Mouse (Mus musculus) heart, embryonic 12.5 days (tissue): Measurements from ENCODE around the gene Kmt2c. TPM values are rescaled to one million over a fixed set of nuclear protein-coding genes. Genes with fewer than 3 reads are reported as not detected.

Experiments used
- ATAC-seq: fragments of 200-750 bp; cut with Nextera tagmentation; 2 replicates; pipeline ENCODE4 v1.8.0; 2017; ENCODE audit warnings: moderate TSS enrichment, moderate library complexity; ENCODE audit not compliant: insufficient number of reproducible peaks, low FRiP score
- H3K27ac ChIP-seq: fragments of 300-500 bp; sonication (generic); 2 replicates; pipeline ENCODE4 v1.5.1; 2016; ENCODE audit warnings: mild to moderate bottlenecking, moderate library complexity; ENCODE audit not compliant: poor library complexity, severe bottlenecking
- H3K27me3 ChIP-seq: fragments of 300-500 bp; sonication (generic); replicated peaks from 2 replicates; pipeline ENCODE4 v1.6.1; 2016; ENCODE audit warnings: mild to moderate bottlenecking, moderate library complexity
- H3K36me3 ChIP-seq: fragments of 300-500 bp; sonication (generic); 2 replicates; pipeline ENCODE4 v1.6.1; 2016; ENCODE audit warnings: mild to moderate bottlenecking, moderate library complexity
- H3K4me1 ChIP-seq: fragments of 300-500 bp; sonication (generic); replicated peaks from 2 replicates; pipeline ENCODE4 v1.6.1; 2016; ENCODE audit warnings: mild to moderate bottlenecking
- H3K4me2 ChIP-seq: fragments of 300-500 bp; sonication (generic); 2 replicates; pipeline ENCODE4 v1.6.1; 2016; ENCODE audit warnings: mild to moderate bottlenecking, moderate library complexity
- H3K4me3 ChIP-seq: fragments of 300-500 bp; sonication (generic); 2 replicates; pipeline ENCODE4 v1.5.1; 2016; ENCODE audit warnings: mild to moderate bottlenecking
- H3K9ac ChIP-seq: fragments of 300-500 bp; sonication (generic); 2 replicates; pipeline ENCODE4 v1.6.1; 2016; ENCODE audit warnings: mild to moderate bottlenecking, moderate library complexity
- H3K9me3 ChIP-seq: fragments of 300-500 bp; sonication (generic); replicated peaks from 2 replicates; pipeline ENCODE4 v1.6.1; 2016; ENCODE audit warnings: mild to moderate bottlenecking, moderate library complexity
- WGBS: fragments of 180-500 bp; shearing (Covaris S2); methylation state at CpG from one replicate; pipeline ENCODE4 v1.1.7; 2016; 5-methylcytosine and 5-hydroxymethylcytosine counted together
- polyA plus RNA-seq: library from polyadenylated mRNA; unstranded; fragments of >200 nt; fragmentation: Nextera tagmentation; extraction: Ambion mirVana; gene quantifications from 2 replicates; pipeline ENCODE4 v1.2.1, GENCODE M21; 2016

Gene Kmt2c
- polyA plus RNA-seq, 1 experiment from 2014 or later: 12.3 TPM

DNA sequence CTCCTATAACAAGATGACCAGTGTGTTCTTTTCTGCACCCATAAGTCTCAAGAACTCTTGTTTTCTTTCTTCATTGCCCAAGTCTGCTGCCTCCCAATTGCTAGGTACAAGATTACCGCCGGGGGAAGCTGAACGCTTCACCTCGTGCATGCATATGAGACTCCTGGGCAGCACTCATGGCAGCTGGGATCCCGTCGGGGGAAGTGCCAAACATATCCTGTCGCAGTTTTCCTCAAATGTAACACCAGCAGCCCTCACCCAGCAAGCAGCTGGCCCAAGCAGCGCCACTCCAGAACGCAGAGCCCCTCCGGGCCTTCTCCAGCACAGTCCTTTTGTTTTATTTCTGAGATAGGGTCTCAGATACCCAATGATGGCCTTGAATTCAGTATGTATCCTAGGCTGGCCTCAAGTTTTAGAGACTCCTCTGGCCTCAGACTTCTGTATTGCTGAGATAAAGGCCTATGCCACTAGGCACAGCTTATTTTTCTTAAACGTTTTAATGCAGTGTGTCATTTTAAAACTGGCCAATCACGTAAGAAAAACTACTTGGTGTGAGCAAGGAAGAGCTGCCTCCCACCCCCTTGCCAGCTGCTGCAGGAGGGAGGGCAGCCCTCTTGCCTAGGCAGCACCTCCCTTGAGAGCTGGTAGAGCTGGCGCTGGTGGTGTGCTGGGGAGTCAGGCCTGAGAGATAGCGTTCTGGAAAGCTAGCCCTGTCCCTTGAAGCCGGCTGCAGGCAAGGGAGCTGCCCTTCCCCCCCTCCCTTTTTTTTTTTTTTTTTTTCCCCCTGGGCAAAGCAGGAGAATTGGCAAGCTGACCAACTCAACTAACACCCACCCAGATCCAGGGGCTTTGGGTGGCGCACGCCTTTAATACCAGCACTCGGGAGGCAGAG lies 33.9 kb upstream of the Kmt2c start:
- WGBS: 46% methylated on average over 18 of the region's 18 CpGs
- Histone ChIP-seq H3K4me1 (peaks cover 19% of the 10 kb centered on the region), H3K9me3 (peaks cover 3% of the 10 kb centered on the region), H3K27ac (no peak overlapping the region), H3K9ac (no peak overlapping the region; the same call in 1 of the 2 replicates), H3K4me2 (no peak overlapping the region), H3K4me3 (no peak overlapping the region), H3K27me3 (no peaks in the 10 kb centered on the region), H3K36me3 (no peaks in the 10 kb centered on the region)
- no peak for ATAC-seq

DNA sequence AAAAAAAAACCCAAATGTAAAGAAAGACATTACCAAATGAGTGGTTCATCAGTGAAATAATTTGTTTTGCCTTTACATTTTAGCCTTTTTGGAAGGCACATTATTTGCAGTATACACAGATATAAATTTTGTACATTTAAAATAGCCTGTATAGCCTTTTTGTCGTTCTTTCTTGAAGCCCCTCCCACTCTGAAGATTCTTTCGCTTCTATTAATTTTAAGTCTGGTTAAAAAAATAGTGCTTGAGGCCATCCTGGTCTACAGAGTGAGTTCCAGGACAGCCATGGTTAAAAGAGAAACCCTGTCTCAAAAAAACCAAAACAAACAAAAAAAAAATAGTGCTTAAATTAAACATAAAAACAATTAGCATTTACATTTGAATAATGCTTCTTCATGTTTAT lies 32.0 kb upstream of the Kmt2c start:
- WGBS: 28% methylated on average over 2 of the region's 2 CpGs
- Histone ChIP-seq H3K27me3 (no peaks in the 10 kb centered on the region), H3K4me3 (peak overlapping the region; percentile 78; the same call in 1 of the 2 replicates), H3K4me1 (peaks cover 32% of the 10 kb centered on the region), H3K4me2 (no peak overlapping the region), H3K9ac (no peak overlapping the region), H3K36me3 (no peaks in the 10 kb centered on the region), H3K9me3 (no peaks in the 10 kb centered on the region), H3K27ac (no peak overlapping the region)
- ATAC-seq: no peak

DNA sequence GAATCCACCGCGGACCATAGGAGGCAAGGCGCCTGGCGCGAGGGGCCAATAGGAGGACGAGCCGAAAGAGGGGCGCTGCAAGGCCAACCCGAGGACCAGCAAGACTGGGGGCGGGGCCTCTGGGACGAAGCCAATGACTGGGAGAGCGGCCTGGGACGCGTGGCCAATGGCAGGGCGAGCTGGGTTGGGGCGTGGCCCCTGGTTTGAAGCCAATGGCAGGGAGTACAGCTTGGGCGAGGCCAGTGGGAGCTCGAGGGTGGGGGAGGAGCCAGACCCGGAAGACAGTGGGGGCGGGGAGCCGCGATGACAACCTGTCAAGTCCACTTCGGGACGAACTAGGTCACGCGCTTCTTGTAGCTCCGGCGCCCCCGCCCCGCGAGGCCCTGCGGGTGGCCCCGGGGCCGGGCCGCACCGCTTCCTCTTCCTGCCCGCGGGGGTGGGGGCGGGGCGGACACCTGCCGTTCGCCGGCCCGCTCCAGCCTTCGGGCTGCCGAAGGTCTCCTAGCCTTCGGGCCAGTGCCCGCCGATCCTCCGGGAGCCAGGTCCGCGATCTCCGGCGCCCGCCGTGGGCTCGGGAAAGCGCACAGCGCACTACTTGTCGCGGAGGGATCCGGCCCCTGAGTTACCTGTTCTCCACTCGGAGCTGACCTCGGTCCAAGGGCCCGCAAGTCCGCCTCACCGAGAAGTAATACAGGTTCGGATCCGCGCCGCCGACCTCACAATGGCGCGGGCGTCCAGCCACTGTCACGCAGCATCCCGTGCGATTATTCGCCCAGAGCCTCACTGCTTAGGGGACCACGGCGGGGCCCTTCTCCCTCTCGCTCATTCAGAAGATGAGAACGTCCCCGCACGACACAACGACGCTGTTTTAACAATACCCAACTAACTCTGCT lies 31.2 kb upstream of the Kmt2c start:
- peak; percentile 99 for ATAC-seq
- no peaks in the 10 kb centered on the region for H3K36me3 ChIP-seq
- peaks cover 32% of the 10 kb centered on the region for H3K4me1 ChIP-seq
- WGBS: under 1% methylated on average over 85 of the region's 87 CpGs
- peak overlapping the region; percentile 78 for H3K4me3 ChIP-seq
- H3K27me3 ChIP-seq: no peaks in the 10 kb centered on the region
- no peaks in the 10 kb centered on the region for H3K9me3 ChIP-seq
- H3K4me2 ChIP-seq: peak overlapping the region; percentile 79
- H3K27ac ChIP-seq: peak overlapping the region; percentile 98
- H3K9ac ChIP-seq: peak overlapping the region; percentile 81

DNA sequence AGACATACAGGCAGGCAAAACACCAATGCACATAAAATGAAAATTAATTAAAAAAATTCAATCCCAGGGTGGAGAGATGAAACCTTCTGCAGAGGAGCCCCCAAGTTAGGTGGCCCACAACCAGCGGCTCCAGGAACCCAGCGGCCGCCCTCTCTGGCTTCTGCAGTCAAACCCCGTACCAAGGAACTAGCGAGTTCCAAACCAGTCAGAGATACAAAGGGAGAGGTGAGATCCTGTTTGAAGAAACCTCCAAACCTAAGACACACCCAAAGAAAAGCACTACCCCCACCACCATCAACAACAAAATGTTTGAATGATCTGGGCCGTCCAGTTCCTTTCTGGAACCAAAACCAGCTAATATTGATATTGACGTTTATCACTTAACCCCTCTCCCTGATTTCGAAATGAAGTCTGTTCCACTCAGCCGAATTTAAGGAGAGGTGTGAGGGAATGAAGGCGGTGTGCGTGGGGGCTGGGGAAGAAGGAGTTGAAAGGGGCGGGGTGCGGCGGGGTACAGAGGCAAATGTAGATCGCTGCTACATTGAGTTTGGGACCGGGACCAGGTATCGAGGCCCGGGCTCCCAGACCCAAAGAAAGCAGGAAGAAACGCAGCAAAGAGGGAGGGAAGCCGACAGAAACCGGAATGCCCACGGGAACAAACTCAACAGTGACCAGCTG lies 30.4 kb upstream of the Kmt2c start:
- H3K4me3 ChIP-seq: peak overlapping the region; percentile 78
- 6% methylated on average over 22 of the region's 22 CpGs for WGBS
- H3K9me3 ChIP-seq: no peaks in the 10 kb centered on the region
- H3K36me3 ChIP-seq: no peaks in the 10 kb centered on the region
- peak; percentile 17 for ATAC-seq
- peak overlapping the region; percentile 76 for H3K9ac ChIP-seq
- peak overlapping the region; percentile 79 for H3K4me2 ChIP-seq
- H3K4me1 ChIP-seq: peaks cover 34% of the 10 kb centered on the region
- H3K27ac ChIP-seq: peak overlapping the region; percentile 84
- H3K27me3 ChIP-seq: no peaks in the 10 kb centered on the region

GRCm38 (mm10) chr5:25527971-25528370 lies 29.4 kb upstream of the Kmt2c start:
- Histone ChIP-seq H3K4me3 (no peak overlapping the region), H3K4me2 (no peak overlapping the region), H3K9ac (no peak overlapping the region), H3K36me3 (no peaks in the 10 kb centered on the region), H3K27me3 (no peaks in the 10 kb centered on the region), H3K27ac (no peak overlapping the region), H3K4me1 (peaks cover 34% of the 10 kb centered on the region), H3K9me3 (no peaks in the 10 kb centered on the region)
- ATAC-seq: no peak
- 78% methylated on average over 1 of the region's 1 CpGs for WGBS

GRCm38 (mm10) chr5:25526926-25527325 lies 28.3 kb upstream of the Kmt2c start:
- H3K27ac ChIP-seq: no peak overlapping the region
- 58% methylated on average over 4 of the region's 4 CpGs for WGBS
- H3K4me1 ChIP-seq: peaks cover 29% of the 10 kb centered on the region
- H3K9me3 ChIP-seq: no peaks in the 10 kb centered on the region; the same call in 1 of the 2 replicates
- H3K27me3 ChIP-seq: no peaks in the 10 kb centered on the region
- no peaks in the 10 kb centered on the region for H3K36me3 ChIP-seq
- H3K9ac ChIP-seq: no peak overlapping the region
- H3K4me2 ChIP-seq: no peak overlapping the region
- H3K4me3 ChIP-seq: no peak overlapping the region
- no peak for ATAC-seq

GRCm38 (mm10) chr5:25526116-25526515 lies 27.5 kb upstream of the Kmt2c start:
- 46% methylated on average over 5 of the region's 5 CpGs for whole genome bisulfite sequencing
- Histone ChIP-seq H3K4me3 (no peak overlapping the region), H3K27ac (no peak overlapping the region), H3K36me3 (no peaks in the 10 kb centered on the region), H3K9ac (no peak overlapping the region), H3K4me1 (peaks cover 29% of the 10 kb centered on the region), H3K9me3 (no peaks in the 10 kb centered on the region; the same call in 1 of the 2 replicates), H3K27me3 (no peaks in the 10 kb centered on the region), H3K4me2 (no peak overlapping the region)
- no peak for ATAC-seq

GRCm38 (mm10) chr5:25521461-25521860 lies 22.9 kb upstream of the Kmt2c start:
- no peak overlapping the region for H3K4me2 ChIP-seq
- no peak overlapping the region for H3K27ac ChIP-seq
- no peaks in the 10 kb centered on the region; the same call in 1 of the 2 replicates for H3K9me3 ChIP-seq
- no peak overlapping the region for H3K4me3 ChIP-seq
- 75% methylated on average over 5 of the region's 5 CpGs for WGBS
- ATAC-seq: no peak
- no peak overlapping the region for H3K9ac ChIP-seq
- peaks cover 8% of the 10 kb centered on the region; the same call in 1 of the 2 replicates for H3K4me1 ChIP-seq
- H3K36me3 ChIP-seq: no peaks in the 10 kb centered on the region
- no peaks in the 10 kb centered on the region for H3K27me3 ChIP-seq

DNA sequence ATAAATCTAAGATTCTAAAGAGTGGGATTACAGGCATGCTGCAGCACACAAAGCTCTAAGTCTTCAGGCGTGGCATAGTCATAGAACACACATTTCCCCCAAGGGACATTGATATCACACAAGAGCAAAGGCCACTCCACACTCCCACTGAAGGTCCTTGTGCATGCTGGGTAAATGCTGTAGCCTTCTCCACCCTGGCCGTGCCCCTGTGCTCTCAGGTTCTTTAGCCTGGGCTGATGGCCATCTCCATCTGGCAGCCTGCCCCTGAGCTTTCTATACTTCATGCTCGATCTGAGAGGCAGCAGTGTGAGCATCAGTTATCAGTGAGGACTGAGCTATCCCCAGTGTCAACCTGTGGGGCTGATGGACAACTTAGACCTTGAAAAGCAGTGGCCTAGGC lies 21.2 kb upstream of the Kmt2c start:
- no peak overlapping the region for H3K4me3 ChIP-seq
- 69% methylated on average over 3 of the region's 3 CpGs for WGBS
- no peak overlapping the region for H3K4me2 ChIP-seq
- ATAC-seq: no peak
- H3K9ac ChIP-seq: no peak overlapping the region
- H3K27ac ChIP-seq: no peak overlapping the region
- 0 out of 2 replicates have a peak, but pooled peaks cover 3% of the 10 kb centered on the region for H3K4me1 ChIP-seq
- no peaks in the 10 kb centered on the region for H3K27me3 ChIP-seq
- H3K9me3 ChIP-seq: no peaks in the 10 kb centered on the region; the same call in 1 of the 2 replicates
- no peaks in the 10 kb centered on the region for H3K36me3 ChIP-seq

GRCm38 (mm10) chr5:25517550-25517949 lies 19.0 kb upstream of the Kmt2c start:
- no peak for ATAC-seq
- Histone ChIP-seq H3K9ac (no peak overlapping the region), H3K27ac (no peak overlapping the region), H3K4me1 (no peaks in the 10 kb centered on the region), H3K4me3 (no peak overlapping the region), H3K4me2 (no peak overlapping the region), H3K36me3 (no peaks in the 10 kb centered on the region), H3K27me3 (no peaks in the 10 kb centered on the region), H3K9me3 (no peaks in the 10 kb centered on the region; the same call in 1 of the 2 replicates)
- WGBS: 85% methylated on average over 5 of the region's 5 CpGs
